Mouse (Mus musculus) brain, embryonic 18.5 days (tissue): ENCODE measurements around the gene Mink1.

Experiments
- DNase-seq: peaks from one replicate; pipeline ENCODE4 v3.0.0-alpha.2; 2012; ENCODE audit warnings: low read depth, low spot score

Mink1 gene

DNA sequence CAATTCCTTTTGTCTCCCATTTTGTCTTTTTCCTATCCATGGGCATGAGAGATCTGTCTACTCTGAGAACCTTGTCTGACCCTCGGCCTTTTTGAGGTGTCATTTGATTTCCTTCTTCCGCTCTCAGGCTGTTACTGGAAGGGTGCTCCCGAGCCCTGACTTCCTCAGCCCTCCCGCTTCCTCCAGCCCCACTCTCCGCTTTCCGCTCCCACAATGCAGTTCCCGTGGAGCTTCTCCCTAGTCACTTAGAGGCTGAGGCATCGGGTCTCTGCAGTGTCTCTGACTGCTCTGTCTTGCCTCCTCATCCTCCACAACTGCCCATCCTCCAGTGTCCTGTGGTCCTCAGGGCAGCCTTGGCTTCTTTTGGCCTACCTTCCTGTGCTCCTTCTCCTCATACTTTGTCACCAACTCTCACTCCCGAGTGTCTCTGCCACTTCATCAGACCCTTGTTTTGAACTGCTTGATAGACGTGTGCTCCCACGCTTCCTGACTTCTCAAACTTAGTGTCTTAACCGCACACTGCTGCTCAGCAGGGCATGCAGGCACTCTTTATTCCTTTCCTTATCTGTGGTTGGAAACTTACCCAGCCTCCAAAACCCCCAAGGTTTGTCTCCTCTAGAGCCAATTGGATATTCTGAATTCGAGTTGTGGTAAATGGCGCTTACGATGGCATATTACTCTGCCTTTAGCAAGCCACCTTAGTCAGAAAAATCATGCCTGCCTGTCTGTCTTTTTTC is 31.7 kb downstream of the Mink1 start:
- no peak for DNase-seq

DNA sequence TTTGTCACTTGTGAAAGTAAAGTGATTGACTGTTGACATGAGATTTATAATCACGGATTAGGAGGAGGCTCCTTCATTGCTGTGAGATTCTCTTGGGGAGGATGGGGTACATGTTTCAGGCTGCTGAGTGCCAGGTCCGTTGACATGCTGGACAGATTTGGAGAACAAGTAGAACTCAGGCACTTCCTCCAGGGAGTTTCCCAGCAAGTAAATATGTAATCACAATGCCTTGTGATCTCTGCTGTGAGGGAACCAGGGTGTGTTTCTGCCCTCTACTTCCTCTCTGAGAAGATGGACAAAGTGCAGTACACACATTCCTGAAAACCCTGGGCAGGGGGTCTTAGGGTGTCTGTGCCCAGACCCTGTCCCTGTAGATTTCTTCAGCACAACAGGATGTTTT is 33.0 kb downstream of the Mink1 start:
- DNase-seq: no peak

DNA sequence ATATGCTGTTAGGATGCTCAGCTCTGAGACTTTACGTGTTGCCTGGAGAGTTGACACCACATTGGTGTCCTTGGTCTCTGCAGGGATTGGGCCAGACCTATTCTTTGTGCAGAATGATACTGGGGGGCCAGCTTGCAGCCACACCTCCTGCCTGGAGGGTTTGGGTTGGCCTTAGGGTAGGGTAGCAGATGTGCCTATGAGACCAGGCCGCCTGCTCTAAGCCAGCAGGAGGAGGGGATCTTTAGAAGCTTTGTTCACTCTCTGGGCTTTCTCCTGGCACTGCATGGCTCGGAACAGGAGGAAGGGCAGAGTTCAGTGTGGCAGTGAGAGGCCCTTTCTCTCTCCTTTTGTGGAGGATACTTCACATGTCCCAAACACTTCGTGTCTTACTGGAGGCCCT is 33.4 kb downstream of the Mink1 start:
- DNase-seq: no peak

DNA sequence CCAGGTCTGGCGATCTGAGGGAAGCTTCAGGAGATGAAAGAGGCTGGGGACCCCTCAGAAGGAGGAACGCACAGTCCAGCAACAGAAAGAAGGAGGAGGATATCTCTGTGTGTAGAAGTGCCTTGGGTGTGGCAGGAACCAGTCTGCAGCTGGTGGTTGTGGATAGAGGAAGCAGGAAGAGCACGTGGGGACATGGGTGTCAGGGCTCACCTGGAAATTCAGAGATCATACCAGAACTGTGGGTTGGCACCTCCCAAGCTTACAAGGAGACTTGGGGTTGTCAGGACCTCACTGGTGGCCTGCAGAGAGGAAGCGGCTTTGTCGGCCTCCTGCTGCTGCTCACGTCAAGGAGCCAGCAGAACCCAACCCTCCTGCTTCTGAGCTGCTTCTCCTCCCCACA is 34.6 kb downstream of the Mink1 start:
- no peak for DNase-seq

DNA sequence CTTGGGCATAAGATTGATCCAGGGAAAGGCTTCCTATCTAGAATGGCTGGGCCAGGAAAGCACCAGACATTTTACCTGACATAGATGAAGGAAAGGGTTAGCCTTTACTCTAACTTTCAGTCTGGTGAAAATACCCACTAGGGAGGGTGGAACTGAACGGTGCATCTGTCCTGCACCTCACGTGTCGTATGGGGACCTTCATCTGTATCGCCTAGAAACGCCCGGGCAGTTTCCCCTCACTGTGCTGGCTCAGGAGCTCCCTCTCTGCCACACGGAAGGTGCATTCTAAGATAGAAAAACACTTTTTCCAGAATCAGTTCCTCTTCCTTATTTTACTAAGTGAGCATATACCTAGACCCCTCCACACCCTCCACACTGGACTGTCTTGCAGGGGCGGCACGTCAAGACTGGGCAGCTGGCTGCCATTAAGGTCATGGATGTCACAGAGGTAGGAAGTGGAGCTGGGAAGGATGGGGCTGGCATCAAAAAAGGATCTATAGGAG is 35.8 kb downstream of the Mink1 start:
- DNase-seq: no peak

DNA sequence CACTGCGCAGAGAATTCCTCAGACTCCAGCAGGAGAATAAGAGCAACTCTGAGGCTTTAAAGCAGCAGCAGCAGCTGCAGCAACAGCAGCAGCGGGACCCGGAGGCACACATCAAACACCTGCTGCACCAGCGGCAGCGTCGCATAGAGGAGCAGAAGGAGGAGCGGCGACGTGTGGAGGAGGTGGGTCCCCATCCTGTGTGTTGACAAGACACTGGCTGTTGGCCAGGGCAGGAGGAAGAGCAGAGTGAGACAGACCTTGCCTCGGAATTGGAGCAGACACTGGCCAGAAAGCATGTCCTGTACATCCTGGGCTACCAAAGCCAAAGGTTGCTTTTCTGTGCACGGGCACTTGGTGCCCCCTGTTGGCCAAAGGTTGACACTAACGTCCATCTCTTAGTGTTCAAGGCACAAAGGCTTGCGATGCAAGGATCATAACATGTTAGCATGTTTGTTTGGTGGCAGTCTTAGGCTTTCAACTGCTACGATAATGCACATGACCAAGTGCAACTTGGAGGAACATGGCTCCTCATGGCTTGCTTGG is 42.4 kb downstream of the Mink1 start:
- peak; percentile 16 for DNase-seq

DNA sequence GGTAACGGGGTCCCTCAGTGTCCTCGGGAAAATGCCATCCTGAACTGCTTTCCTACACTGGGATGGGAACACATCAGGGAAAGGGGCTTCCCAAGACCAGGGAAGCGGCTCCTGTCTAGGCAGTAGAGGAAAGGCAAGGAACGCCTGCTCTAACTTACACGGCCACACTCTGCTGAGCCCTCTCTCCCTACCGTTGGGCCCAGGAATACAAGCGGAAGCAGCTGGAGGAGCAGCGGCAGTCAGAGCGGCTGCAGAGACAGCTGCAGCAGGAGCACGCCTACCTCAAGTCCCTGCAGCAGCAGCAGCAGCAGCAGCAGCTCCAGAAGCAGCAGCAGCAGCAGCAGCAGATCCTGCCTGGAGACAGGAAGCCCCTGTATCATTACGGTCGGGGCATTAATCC is 44.0 kb downstream of the Mink1 start:
- DNase-seq: no peak

DNA sequence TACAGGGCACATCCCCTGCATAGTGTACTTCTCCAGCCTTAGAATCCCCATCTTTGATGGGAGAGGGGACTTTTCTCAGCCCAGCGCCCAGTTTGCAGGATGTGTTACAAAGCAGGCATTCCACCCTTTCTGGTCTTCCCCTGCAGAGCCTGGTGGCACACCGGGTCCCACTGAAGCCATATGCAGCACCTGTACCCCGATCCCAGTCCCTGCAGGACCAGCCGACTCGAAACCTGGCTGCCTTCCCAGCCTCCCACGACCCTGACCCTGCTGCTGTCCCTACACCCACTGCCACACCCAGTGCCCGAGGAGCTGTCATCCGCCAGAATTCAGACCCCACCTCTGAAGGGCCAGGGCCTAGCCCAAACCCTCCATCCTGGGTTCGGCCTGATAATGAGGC is 44.9 kb downstream of the Mink1 start:
- no peak for DNase-seq

DNA sequence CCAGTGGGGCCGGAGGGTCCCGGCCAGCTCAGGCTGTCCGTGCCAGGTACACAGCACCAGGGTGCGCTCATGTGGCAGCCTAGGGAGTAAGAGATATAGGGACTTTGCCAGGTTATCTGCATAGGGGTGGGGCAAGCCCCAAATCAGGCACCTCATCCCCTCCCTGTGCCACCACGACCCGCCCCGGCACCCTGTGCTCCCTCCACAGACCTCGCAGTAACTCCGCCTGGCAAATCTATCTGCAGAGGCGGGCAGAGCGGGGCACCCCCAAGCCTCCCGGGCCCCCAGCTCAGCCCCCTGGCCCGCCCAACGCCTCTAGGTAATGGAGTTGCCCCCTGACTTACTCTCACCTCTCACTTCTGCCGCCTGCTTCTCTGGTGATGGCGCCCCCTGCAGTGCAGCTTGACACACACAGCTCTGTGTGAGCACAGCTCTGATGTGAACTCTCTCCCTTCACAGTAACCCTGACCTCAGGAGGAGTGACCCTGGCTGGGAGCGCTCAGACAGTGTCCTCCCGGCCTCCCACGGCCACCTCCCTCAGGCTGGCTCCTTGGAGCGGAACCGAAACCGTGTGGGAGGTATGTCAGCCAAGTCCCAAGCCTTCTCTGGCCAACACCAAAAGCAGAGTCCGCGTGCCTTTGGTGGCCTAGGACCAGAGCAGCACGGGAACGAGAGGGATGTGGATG is 45.8 kb downstream of the Mink1 start:
- no peak for DNase-seq

DNA sequence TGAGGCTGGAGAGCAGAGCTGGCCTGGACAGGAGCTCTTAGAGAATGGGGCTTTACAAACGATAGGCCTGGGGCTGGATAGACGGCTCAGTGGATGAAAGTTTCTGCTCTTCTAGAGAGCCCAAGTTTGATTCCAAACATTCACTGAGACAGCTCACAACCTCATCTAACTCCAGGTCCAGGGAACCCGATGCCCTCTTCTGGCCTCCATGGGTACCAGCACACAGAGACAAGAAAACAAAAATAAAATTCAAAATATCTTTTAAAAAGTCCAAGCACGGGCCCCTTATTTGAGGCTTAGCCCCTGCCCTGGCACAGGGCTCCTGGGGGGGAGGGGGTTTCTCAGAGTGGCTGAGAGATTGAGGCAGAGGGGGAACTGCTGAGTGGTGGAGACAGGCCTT is 48.1 kb downstream of the Mink1 start:
- no peak for DNase-seq

DNA sequence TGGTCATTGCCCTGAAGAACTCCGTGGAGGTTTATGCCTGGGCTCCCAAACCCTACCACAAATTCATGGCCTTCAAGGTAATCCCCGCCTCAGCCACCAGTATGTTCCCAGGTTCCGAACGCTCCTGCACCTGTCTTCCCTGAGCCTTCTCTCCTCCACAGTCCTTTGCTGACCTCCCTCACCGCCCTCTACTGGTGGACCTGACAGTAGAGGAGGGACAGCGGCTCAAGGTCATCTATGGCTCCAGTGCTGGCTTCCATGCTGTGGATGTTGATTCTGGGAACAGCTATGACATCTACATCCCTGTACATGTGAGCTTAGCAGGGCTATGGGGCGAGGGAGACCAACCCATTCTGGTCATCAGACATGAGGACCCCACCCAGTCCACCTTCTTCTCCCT is 49.8 kb downstream of the Mink1 start:
- no peak for DNase-seq

DNA sequence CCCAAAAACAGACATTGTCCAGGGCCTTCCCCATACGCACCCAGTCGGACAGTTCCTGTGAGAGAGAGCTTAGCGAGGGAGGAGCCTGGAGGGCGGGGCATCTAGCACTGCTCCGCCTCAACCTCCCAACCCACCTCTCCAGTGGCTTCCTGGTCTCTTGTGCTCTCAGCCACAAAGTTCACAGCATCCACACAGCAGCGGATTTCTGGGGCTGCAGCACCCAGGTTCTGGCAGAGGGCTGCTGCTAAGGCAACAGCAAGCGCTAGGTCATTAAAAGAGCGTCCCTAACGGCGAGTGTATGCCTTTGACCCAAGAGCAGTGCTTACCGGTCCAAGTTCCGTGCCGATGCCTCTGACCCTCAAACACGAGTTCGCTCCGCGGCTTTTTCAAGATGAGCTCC is 52.4 kb downstream of the Mink1 start:
- no peak for DNase-seq

DNA sequence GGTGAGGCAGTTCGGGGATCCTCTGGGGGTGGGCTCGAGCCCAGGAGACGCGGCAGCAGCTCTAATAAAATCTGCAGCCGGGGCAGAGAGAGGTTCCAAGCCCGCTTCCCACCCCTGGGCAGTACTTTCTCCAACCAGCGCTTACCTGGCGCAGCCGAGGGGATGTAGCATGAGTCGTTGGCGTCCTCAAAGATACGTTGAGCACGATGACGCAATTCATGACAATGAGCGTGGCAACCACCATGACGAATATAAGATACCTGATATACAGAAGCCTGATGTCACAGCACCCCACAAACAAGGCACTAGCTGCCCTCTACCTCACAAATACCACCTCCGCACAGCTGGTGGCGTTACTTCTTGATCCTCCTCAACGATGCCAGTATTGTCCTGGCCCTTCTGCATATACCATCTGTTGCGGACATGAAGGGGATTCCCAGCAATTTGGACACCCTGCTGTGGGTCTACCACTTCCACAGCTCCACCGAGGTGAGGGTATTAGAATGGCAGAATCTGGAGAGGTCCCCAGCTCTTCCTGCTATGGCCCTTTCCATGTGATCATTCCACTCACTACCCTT is 52.9 kb downstream of the Mink1 start, which contains the start of gene 4930544D05Rik:
Gene 4930544D05Rik, plus strand, starts transcription at position 333 of the 578 bp plus-strand sequence.
- no peak for DNase-seq

DNA sequence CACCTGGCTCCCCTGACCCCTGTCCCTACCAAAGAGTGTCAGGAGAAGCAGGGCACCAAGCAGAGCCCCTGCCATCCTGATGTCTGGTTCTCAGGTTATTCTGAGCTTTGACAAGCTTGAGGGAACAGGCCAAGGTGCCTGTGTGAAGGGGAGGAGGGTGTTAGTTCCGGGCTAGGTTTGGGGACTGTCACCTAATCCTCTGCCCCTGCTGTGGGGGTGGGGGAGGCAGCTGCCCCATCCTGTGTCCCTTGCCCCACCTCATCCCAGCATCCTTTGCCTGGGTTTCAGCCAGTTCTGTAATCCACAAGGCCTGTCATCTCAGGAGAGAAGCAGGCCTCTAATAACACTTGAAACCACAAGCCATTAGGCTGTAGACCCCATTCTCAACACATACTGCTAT is 56.4 kb downstream of the Mink1 start, which contains the start of gene Chrne:
Gene Chrne, minus strand, starts transcription at position 116 of the 400 bp plus-strand sequence.
- DNase-seq: no peak

DNA sequence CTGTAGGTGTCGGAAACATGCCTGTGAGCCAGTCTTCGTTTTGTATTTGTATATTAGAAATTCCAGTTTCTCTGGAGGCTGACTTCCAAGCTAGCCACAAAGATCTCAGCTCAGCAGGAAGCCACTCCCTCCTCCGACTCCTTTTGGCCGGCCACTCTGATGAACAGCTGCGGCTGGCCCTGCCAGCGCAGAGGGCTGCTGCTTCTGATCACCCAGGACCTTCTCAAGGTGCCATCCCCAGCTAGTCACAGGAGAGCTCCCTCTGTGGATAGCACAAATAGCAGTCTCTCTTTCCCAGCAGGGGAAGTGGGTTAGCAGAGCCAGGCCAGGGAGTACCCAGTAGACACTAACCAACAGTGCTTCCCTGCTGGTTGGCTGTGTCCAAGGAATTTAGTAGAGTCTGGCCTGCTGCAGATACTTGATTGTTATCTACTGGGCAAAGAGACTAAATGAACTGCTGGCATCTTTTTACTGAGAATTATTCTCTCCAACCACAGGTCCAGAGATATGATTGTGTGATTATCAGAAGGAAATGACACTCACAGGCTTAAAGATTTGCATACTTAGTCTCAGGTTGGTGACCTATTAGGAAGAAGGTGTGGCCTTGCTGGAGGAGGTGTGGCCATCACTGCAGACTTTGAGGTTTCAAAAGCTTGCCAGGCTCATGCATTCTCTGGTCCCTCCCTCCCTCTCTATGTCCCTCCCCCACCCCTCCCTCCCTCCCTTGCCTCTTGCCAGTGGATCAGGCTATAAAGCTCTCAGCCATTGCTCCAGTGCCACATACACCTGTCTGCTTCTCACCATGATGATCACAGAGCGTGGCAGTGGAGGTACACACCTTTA is 59.5 kb downstream of the Mink1 start:
- DNase-seq: no peak

DNA sequence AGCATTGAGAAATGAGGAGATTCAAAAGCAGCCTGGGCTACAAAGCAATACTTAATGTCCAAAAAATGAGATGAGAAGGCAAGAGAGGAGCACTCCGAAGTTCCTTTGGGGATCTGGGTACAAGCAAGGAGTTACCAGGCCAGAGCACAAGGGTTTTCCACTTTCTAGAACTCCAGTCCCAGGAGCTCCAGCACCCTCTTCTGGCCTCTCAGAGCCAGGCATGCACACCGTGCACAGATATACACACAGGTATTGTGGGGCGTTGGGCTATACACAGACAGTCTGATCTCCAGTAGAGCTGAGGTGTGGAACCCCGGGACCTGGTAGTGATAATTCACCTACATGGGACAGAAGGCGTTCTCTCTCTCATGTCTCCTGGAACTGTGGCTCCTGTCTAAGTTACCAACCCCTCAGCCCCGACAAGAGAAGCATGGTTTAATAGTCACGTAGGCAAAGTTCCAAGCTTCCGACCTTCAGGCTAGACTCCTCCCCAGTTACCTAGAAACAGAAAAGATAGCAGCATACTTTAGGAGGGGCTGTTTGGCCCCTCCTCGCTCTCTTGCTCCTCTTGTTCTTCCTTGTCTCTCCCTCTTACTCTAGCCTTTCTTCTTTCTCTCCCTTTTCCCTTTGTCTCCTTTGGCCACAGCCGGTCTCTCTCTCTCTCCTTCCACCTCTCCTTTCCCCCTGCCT is 60.5 kb downstream of the Mink1 start:
- DNase-seq: no peak

DNA sequence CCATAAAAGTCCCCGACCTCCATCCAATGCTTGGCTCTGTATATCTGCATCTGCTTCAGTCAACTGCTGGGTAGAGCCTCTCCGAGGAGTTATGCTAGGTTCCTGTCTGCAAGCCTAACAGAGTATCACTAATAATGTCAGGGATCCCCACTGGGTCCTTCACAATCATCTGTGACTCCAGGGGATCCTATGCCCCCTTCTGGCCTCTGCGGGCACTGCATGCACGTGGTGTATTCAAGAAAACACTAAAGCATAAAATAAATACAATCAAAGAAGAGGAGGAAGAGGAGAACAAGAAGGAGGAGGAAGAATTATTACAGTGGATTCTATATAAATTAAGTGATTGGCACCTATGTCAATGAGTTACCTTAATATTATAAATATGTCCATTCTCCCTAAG is 62.8 kb downstream of the Mink1 start:
- no peak for DNase-seq

DNA sequence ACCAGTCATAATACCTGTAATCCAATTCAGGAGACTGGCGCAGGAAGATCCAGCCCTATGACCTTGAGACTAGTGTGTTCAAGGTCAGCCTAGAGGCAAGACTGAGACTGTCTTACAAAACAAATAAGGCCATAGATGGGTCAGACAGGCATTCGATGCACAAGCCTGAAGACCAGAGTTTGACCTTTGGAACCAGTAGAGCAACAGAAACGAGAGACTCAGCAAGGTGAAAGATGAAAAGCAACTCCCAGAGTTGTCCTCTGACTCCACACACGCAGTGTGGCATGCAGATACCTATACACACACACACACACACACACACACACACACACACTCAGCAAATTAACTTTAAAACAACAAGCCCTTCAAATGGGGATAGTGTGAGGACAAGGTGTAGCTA is 64.2 kb downstream of the Mink1 start:
- DNase-seq: no peak

DNA sequence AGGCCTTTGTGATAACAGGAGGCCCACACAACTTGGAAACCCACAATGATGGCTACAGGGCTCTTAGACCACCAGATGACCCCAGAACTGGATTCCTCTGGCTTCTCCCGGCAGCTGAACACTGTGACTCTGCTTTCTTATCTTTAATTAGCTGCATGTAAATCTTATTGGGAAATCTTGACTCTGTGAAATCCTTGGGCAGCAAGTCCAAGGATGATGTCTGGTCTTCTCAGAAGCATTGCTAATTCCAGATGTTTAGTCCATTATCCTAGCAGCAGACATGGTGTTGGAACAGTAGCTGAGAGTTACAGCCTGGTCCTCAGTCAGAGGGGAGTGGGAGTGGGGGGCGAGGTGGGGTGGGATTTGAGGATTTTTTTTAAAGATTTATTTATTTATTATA is 65.8 kb downstream of the Mink1 start:
- no peak for DNase-seq

DNA sequence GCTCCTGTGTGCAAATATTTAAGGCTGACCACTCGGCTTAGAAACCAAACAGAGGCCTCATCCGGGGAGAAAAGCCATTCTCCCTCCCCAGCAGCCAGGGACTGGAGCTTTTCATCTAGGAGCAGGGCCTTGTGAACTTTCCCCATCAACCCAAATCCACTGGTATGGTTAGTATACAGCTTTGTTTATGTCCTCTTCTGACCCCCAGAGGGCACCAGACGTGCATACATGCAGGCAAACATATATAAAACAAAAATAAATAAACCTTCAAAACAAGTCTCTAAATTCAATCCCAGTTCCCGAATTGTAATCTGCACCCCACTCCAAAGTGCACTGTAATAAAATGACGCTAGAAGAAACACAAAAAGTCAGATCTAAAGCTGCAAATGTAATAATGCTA is 66.9 kb downstream of the Mink1 start:
- DNase-seq: no peak

DNA sequence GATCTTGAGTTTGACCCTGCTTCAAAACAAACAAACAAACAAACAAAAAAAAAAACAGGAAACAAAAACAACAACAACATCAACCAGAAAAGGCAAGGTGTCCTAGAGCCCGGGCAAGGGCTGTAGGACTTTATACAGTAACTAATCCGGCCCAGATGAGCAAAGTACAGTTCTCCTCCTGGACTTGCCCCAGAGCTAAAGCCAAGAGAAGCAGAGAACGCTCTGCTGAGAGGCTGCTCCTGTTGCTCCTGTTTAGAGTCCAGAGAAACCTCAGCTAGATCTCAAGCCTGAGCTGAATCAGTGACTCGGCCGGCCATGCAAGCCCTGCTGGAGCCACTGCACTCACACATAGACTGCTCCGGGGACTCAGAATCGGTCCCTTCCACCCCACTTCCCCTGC is 67.4 kb downstream of the Mink1 start:
- no peak for DNase-seq
